Mouse (Mus musculus): Measurements from ENCODE around the gene Csnk1e. TPM values are rescaled to one million over a fixed set of nuclear protein-coding genes. Genes with fewer than 3 reads are reported as not detected.

Gene Csnk1e
- polyA plus RNA-seq, 1 experiment from 2014 or later = 7.5 TPM

DNA sequence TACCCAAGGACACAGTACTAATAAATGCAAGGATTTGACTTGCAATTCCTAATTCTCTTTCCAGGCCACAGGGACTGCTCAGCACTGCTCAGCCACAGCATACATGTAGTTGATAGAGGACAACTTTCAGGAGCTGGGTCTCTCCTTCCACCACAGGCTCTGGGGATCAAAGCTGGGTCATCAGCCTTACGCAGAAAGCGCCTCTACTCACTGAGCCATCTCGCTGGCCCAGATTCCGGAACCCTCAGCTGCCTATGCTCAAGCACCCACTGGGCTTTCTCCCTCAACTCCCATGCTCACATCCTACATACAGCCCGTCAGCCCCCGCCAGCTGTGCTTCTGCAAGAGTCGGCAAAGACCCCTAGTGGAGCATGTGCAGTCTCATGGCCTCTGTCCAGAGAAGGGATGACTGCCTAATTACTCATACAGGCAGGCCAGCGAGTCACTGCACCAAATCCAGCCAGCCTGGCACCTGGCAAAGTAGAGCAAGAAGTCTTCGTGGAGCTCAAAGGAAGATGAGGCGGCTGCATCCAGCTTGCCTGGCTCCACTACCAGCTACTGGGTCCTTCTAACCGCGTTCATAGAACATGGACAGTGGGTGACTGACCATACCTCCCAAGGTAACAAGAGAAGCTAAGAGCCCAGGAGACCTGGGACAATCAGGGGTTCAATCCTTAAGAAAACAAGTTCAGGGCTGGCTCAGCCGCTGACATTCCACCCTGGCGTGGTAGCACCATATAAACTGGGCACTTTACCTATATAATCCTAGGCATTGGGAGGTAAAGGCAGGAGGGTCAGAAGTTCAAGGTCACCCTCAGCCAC lies 55.9 kb downstream of the Csnk1e start:
- TF ChIP-seq CTCF (IDR thresholded peaks at IDR 0.05; ENCODE audit: low read depth) (no peak), EP300 (IDR thresholded peaks at IDR 0.05; ENCODE audit: low read depth) (no peak)
- WGBS (ENCODE audit: insufficient replicate concordance) = 80% methylated on average over 14 of the region's 14 CpGs
- H3K36me3 ChIP-seq (replicated peaks; ENCODE audit: insufficient read depth, low read length) = no peaks in the 10 kb centered on the region
- peaks cover 24% of the 10 kb centered on the region for H3K4me1 ChIP-seq (ENCODE audit: insufficient read depth)
- H3K27ac ChIP-seq (ENCODE audit: low read depth) = peak overlapping the region; percentile 34; the same call in 1 of the 2 replicates
- H3K4me3 ChIP-seq (ENCODE audit: low read depth, low read length) = no peak overlapping the region
- DNase-seq = no peak
- H3K9me3 ChIP-seq (ENCODE audit: low read length) = no peaks in the 10 kb centered on the region
- H3K9ac ChIP-seq (replicated peaks) = no peak overlapping the region
- H3K4me2 ChIP-seq (ENCODE audit: low read depth, low read length) = no peak overlapping the region
- ATAC-seq = no peak
- H3K27me3 ChIP-seq (ENCODE audit: insufficient read depth, low read length) = no peaks in the 10 kb centered on the region

- H3K4me1 ChIP-seq (ENCODE audit: insufficient read depth) = peaks cover 33% of the 10 kb centered on the region
- no peak overlapping the region for H3K9ac ChIP-seq (replicated peaks)
- DNase-seq = peak; percentile 46
- H3K27ac ChIP-seq (ENCODE audit: low read depth) = no peak overlapping the region
- peak; percentile 32 for ATAC-seq
- WGBS (ENCODE audit: insufficient replicate concordance) = 43% methylated on average over 11 of the region's 11 CpGs
- H3K27me3 ChIP-seq (ENCODE audit: insufficient read depth, low read length) = no peaks in the 10 kb centered on the region
- no peaks in the 10 kb centered on the region for H3K36me3 ChIP-seq (replicated peaks; ENCODE audit: insufficient read depth, low read length)
- TF ChIP-seq CTCF (IDR thresholded peaks at IDR 0.05; ENCODE audit: low read depth) (peak; percentile 72), EP300 (IDR thresholded peaks at IDR 0.05; ENCODE audit: low read depth) (no peak; the same call in 1 of the 2 replicates)
- no peak overlapping the region for H3K4me2 ChIP-seq (ENCODE audit: low read depth, low read length)
- no peaks in the 10 kb centered on the region for H3K9me3 ChIP-seq (ENCODE audit: low read length)
- no peak overlapping the region for H3K4me3 ChIP-seq (ENCODE audit: low read depth, low read length)
Observed at GRCm38 (mm10) chr15:79396736-79397135, 58.6 kb downstream of the Csnk1e start.

GRCm38 (mm10) chr15:79395281-79395680 lies 60.1 kb downstream of the Csnk1e start:
- Histone ChIP-seq H3K9ac (replicated peaks) (no peak overlapping the region), H3K27ac (ENCODE audit: low read depth) (no peak overlapping the region), H3K4me2 (ENCODE audit: low read depth, low read length) (no peak overlapping the region), H3K27me3 (ENCODE audit: insufficient read depth, low read length) (no peaks in the 10 kb centered on the region), H3K9me3 (ENCODE audit: low read length) (no peaks in the 10 kb centered on the region), H3K4me1 (ENCODE audit: insufficient read depth) (peaks cover 39% of the 10 kb centered on the region), H3K36me3 (replicated peaks; ENCODE audit: insufficient read depth, low read length) (no peaks in the 10 kb centered on the region), H3K4me3 (ENCODE audit: low read depth, low read length) (no peak overlapping the region)
- TF ChIP-seq EP300 (IDR thresholded peaks at IDR 0.05; ENCODE audit: low read depth) (no peak), CTCF (IDR thresholded peaks at IDR 0.05; ENCODE audit: low read depth) (no peak)
- no peak for ATAC-seq
- no peak for DNase-seq
- 73% methylated on average over 6 of the region's 6 CpGs for WGBS (ENCODE audit: insufficient replicate concordance)

DNA sequence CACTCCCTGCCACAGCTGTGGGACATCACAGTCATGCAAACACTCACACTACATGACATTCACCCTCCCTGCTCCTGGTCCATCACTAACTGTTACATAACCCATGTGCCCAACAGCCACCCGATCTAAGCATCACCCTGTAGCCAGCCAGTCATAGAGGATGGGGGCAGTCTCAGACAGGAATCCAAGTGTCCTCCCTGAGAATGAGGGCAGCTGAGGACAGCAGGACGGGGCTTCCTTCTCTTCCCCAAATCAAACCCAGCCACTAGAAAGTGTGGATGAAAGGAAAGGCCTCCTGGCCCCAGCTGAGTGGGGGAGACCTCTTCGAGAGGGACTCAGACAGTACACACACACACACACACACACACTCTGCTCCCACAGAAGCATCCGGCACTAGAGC lies 60.5 kb downstream of the Csnk1e start:
- Histone ChIP-seq H3K4me1 (ENCODE audit: insufficient read depth) (peaks cover 40% of the 10 kb centered on the region), H3K4me3 (ENCODE audit: low read depth, low read length) (no peak overlapping the region), H3K9ac (replicated peaks) (no peak overlapping the region), H3K4me2 (ENCODE audit: low read depth, low read length) (no peak overlapping the region), H3K9me3 (ENCODE audit: low read length) (no peaks in the 10 kb centered on the region), H3K36me3 (replicated peaks; ENCODE audit: insufficient read depth, low read length) (no peaks in the 10 kb centered on the region), H3K27me3 (ENCODE audit: insufficient read depth, low read length) (no peaks in the 10 kb centered on the region), H3K27ac (ENCODE audit: low read depth) (no peak overlapping the region)
- no peak for DNase-seq
- ATAC-seq = no peak
- TF ChIP-seq EP300 (IDR thresholded peaks at IDR 0.05; ENCODE audit: low read depth) (no peak), CTCF (IDR thresholded peaks at IDR 0.05; ENCODE audit: low read depth) (no peak)
- WGBS (ENCODE audit: insufficient replicate concordance) = 69% methylated on average over 4 of the region's 4 CpGs

DNA sequence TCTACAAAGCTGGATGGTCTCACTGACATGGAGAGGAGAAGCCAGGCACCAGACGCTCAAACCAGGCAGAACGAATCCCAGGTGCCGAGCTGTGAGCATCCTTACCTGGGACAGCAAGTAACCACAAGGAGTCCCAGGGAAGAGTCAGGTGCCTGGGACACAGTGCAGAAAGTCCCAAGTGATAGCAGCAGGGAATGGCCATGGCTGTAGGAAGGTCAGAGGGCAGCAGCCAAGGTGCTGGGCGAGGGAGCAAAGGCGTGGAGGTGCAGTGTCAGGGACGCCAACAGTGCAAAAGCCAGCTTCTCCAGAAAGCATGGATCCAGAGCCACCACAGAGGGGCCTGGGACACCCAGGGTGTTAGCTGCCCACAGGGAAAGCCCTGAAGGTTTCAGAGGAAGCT lies 62.3 kb downstream of the Csnk1e start:
- Histone ChIP-seq H3K36me3 (replicated peaks; ENCODE audit: insufficient read depth, low read length) (no peaks in the 10 kb centered on the region), H3K4me3 (ENCODE audit: low read depth, low read length) (no peak overlapping the region), H3K9ac (replicated peaks) (no peak overlapping the region), H3K4me2 (ENCODE audit: low read depth, low read length) (no peak overlapping the region), H3K9me3 (ENCODE audit: low read length) (no peaks in the 10 kb centered on the region), H3K27me3 (ENCODE audit: insufficient read depth, low read length) (no peaks in the 10 kb centered on the region), H3K4me1 (ENCODE audit: insufficient read depth) (peaks cover 54% of the 10 kb centered on the region), H3K27ac (ENCODE audit: low read depth) (peak overlapping the region; percentile 66; the same call in 1 of the 2 replicates)
- WGBS (ENCODE audit: insufficient replicate concordance) = 77% methylated on average over 6 of the region's 6 CpGs
- DNase-seq (no peak), ATAC-seq (no peak)
- TF ChIP-seq EP300 (IDR thresholded peaks at IDR 0.05; ENCODE audit: low read depth) (no peak), CTCF (IDR thresholded peaks at IDR 0.05; ENCODE audit: low read depth) (no peak)

DNA sequence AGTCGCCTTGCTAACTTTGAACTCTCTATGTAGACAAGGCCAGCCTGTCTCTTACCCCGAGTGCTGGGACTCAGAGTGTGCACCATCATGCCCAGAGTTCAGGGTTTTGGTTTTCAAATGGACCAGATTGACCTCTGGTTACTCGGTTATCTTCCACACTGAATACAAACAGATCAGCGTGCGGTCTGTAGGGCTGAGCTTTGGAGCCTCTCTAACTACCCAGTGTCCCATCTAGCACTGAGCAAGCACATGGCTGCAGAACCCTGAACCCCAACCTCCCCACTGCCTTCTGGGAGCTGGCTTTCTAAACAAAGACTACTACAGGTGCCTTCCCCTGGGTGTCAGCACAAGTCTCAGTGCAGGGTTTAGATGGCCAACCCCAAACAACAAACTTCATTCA lies 62.8 kb downstream of the Csnk1e start:
- no peak for TF ChIP-seq EP300 (IDR thresholded peaks at IDR 0.05; ENCODE audit: low read depth)
- no peak for TF ChIP-seq CTCF (IDR thresholded peaks at IDR 0.05; ENCODE audit: low read depth)
- H3K36me3 ChIP-seq (replicated peaks; ENCODE audit: insufficient read depth, low read length) = no peaks in the 10 kb centered on the region
- no peaks in the 10 kb centered on the region for H3K27me3 ChIP-seq (ENCODE audit: insufficient read depth, low read length)
- no peak overlapping the region for H3K4me3 ChIP-seq (ENCODE audit: low read depth, low read length)
- WGBS (ENCODE audit: insufficient replicate concordance) = 61% methylated on average over 5 of the region's 5 CpGs
- no peak overlapping the region for H3K4me2 ChIP-seq (ENCODE audit: low read depth, low read length)
- peak overlapping the region; percentile 66 for H3K27ac ChIP-seq (ENCODE audit: low read depth)
- ATAC-seq (no peak), DNase-seq (no peak)
- no peaks in the 10 kb centered on the region for H3K9me3 ChIP-seq (ENCODE audit: low read length)
- no peak overlapping the region for H3K9ac ChIP-seq (replicated peaks)
- peaks cover 60% of the 10 kb centered on the region for H3K4me1 ChIP-seq (ENCODE audit: insufficient read depth)
